Mouse (Mus musculus): ENCODE data around the gene Nfatc3.

Gene Nfatc3

GRCm38 (mm10) chr8:106056455-106056982 is 2.1 kb upstream of the Nfatc3 start:
- DNase-seq (ENCODE audit: low spot score in 2 of 2) = no peak

DNA sequence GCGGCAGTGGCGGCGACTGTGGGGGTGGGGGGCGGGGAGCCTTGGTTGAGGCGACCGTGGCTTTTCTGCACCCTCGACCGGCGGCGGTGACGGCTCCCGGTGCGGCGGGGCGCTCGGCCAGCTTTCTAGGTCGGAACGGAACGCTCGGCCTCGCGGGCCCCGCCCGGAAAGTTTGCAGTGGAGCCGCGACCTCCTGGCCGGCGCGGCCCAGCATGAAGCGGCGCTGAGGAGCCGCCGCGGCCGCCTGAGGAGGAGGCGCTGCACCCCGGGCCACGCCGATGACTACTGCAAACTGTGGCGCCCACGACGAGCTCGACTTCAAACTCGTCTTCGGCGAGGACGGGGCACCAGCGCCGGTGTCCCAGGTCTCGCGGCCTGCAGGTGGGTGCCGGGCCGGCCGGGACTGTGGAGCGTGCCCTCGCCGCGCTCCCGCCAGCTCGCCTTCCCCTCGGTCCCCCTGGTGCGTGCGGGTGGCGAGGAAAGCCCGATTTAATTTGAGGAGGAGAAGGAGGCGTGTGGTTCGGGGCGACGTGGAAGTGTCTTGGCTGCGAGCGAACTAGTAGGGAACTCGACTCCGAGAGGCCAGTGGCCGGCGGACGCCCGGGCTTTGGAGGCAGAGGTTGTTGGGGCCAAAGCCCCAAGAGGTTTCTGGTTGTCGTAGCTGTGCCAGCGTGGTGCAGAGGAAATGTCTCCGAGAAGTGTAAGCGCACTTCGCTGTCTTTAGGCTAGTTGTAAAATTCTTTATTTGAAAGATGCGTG is 1.2 kb downstream of the Nfatc3 start:
- peak in 1 of 2 experiments; percentile 34 for DNase-seq (ENCODE audit: low spot score in 2 of 2)

DNA sequence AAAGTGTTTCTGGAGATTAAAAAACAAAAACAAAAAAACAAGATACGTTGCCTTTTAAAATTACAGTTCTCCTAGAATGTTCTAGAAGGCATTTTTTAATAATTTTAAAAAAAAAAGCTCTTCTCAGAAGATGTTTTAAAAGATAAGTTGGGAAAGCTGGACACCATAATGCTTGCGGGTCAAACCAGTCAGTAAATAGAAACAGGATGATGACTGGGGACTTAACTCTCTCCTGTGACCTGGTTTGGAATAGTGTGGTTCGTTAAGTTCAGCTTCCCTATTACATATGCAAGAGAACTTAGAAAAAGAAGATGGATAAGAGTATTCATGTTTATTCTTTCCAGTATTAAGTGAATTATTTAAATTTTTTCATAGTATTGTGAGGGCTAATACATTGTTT is 1.9 kb downstream of the Nfatc3 start:
- no peak for DNase-seq (ENCODE audit: low spot score in 2 of 2)

DNA sequence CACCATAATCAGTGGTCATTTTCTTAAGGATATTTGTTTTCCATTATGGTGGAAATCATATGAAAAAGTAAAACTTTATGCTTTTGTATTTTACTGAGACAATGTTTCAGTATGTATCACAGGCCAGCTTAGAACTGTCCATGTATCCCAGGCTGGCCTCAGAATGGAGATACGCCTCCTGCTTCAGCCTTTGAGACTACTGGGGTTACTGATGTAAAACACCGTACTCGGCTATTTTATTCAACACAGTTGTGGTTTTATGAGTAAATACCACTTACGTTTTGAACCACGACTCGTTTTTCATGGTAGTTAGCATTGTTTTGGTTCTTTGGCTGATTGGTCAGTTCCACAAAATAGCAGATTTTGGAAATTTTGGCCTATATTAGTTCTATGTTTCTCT is 3.0 kb downstream of the Nfatc3 start:
- DNase-seq (ENCODE audit: low spot score in 2 of 2) = no peak

DNA sequence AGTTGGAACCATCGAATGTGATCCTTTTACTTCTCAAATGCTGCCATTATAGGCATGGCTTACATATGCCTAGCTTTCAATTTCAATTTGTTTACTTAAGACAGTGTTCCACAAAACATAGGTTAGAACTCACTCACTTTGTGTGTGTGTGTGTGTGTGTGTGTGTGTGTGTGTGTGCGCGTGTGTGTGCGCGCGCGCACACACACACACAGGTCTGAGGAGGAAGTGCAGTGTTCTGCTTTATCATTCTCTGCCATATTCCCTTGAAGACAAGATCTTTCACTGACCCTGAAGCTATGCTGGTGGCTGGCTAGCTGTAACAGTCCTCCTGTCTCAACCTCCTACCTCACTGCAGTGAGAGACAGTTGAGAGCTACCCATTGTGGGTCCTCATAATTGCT is 4.4 kb downstream of the Nfatc3 start:
- DNase-seq (ENCODE audit: low spot score in 2 of 2) = no peak

- no peak for DNase-seq (ENCODE audit: low spot score in 2 of 2)
Observed at GRCm38 (mm10) chr8:106066721-106067120, 8.1 kb downstream of the Nfatc3 start.

GRCm38 (mm10) chr8:106069565-106069964 is 10.9 kb downstream of the Nfatc3 start:
- DNase-seq (ENCODE audit: low spot score in 2 of 2) = no peak

GRCm38 (mm10) chr8:106072113-106072512 is 13.5 kb downstream of the Nfatc3 start:
- no peak for DNase-seq (ENCODE audit: low spot score in 2 of 2)

GRCm38 (mm10) chr8:106074236-106074635 is 15.6 kb downstream of the Nfatc3 start:
- DNase-seq (ENCODE audit: low spot score in 2 of 2) = no peak

DNA sequence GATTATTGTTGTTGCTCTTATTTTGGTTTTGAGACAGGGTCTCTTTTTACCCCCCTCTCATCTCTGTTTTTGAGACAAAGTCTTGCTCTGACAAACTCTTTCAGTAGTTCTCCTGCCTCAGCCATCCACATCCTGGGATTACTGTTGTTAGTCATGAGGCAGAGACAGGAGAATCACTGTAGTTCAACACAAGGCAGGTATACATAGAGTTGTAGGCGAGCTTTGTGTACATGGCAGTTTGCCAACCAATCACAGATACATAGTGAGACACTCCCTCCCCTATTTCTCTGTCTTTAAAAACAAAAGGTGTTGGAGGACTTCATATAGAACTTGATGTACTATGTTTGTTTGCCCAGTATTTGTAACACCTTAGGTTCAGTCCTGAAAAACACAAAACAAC is 16.0 kb downstream of the Nfatc3 start:
- no peak for DNase-seq (ENCODE audit: low spot score in 2 of 2)

DNA sequence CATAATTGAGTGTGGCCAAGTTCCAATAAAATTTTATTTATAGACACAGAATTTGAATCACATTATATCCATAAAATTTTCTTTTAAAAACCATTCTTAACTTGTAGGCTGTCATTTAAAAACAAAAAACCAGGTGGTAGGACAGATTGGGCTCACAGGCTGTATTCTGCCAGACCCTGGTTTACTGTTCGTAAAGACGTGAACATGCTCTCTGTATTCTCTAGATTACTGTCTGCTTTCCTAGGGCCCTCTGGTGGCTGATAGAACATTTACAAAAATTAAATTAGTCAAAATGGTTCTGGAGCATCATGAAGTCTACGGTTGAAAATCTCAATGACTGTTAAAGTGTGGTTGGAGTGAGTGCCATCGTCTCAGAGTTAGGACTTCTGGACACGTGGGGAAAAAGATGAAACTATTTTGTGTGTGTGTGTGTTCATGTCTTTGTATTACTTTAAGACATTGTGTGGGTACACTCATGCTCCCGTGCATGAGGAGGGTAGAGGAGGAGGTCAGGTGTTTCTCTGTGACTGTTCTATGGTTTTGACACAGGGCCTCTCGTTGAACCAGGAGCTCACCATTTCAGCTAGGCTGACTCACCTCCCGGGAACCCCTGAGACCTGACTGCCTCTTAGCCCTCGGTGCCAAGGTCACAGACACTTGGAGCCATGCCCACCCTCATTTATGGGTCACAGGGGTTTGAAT is 16.7 kb downstream of the Nfatc3 start:
- DNase-seq (ENCODE audit: low spot score in 2 of 2) = peak in 1 of 2 experiments; percentile 28

- no peak for DNase-seq (ENCODE audit: low spot score in 2 of 2)
Observed at GRCm38 (mm10) chr8:106075863-106076174, 17.2 kb downstream of the Nfatc3 start.

- no peak for DNase-seq (ENCODE audit: low spot score in 2 of 2)
Observed at GRCm38 (mm10) chr8:106076612-106077011, 18.0 kb downstream of the Nfatc3 start.

DNA sequence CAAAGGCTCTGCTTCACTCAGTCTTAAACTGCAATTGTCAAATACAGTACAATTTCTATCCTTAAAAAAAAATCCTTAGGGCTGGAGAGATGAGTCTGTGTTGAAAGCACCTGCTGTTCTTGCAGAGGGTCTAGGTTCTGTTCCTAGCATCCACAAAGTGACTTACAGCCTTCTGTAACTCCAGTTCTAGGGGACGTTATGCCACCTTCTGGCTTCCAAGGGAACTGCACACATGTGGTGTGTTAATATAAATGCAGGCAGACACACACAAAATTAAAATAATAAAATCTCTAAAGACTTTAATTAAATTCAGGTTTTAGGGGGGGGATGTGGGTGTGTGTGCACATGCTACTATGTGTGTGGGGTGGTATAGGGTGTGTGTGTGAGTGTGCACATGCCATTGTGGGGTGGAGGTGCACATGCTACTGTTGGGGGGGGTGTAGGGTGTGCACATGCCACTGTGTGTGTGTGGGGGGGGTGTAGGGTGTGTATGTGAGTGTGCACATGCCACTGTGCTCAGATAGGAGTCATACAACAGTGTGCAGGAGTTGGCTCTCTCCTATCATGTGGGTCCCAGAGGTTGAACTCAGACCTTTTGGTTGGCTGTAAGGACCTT is 18.9 kb downstream of the Nfatc3 start:
- no peak for DNase-seq (ENCODE audit: low spot score in 2 of 2)

- no peak for DNase-seq (ENCODE audit: low spot score in 2 of 2)
Observed at GRCm38 (mm10) chr8:106102321-106102720, 43.7 kb downstream of the Nfatc3 start.

DNA sequence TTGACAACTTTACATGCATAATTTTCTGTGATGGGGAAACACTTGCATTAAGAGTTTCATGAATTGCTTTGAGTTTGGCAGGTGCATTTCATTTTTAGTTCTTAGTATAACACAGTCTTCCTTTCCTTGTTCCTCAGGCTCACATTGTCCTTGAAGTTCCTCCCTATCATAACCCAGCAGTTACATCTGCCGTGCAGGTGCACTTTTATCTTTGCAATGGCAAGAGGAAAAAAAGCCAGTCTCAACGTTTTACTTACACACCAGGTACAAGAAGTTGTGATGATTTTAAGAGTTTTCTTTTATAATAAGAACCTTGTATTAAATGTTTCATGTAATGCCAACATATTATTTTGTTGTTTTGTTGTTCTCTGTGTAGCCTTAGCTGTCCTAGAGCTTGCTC is 45.2 kb downstream of the Nfatc3 start:
- DNase-seq (ENCODE audit: low spot score in 2 of 2) = no peak

DNA sequence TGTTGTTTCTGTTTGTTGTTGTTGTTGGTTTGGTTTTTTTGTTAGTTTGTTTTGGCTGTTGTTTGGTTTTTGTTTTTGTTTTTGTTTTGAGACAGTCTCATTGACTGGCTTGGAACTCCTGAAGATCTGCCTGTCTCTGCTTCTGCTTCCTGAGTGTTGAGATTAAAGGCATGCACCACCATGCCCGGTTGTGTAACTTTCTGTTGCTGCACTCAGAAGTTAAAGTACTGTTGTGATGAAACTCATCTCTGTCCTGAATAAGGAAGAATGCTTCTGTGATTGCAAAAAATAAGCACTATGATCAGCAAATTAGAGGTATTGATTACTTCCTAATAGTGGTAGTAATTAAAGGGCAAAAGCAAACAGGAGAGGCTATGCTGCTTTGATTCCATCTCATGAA is 47.6 kb downstream of the Nfatc3 start:
- DNase-seq (ENCODE audit: low spot score in 2 of 2) = no peak

DNA sequence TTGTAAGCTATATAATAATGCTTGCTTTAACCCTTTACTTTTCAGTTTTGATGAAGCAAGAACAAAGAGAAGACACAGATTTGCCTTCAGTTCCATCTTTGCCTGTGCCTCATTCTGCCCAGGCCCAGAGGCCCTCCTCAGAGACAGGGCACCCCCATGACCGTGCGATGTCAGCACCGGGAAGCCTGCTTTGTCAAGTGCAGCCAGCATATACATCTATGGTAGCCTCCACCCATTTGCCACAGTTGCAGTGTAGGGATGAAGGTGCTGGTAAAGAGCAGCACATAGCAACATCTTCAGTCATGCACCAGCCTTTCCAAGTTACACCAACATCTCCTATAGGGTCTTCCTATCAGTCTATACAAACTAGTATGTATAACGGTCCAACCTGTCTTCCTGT is 49.4 kb downstream of the Nfatc3 start:
- DNase-seq (ENCODE audit: low spot score in 2 of 2) = no peak

DNA sequence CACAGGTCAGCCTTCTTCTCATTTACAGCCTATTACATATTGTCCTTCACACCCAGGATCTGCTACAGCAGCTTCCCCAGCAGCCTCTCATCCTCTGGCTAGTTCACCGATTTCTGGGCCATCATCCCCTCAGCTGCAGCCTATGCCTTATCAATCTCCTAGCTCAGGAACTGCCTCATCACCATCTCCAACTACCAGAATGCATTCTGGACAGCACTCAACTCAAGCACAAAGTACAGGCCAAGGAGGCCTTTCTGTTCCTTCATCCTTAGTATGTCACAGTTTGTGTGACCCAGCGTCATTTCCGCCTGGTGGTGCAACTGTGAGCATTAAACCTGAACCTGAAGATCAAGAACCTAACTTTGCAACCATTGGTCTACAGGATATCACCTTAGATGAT is 50.1 kb downstream of the Nfatc3 start:
- no peak for DNase-seq (ENCODE audit: low spot score in 2 of 2)

- no peak for DNase-seq (ENCODE audit: low spot score in 2 of 2)
Observed at GRCm38 (mm10) chr8:106112041-106112440, 53.4 kb downstream of the Nfatc3 start.

DNA sequence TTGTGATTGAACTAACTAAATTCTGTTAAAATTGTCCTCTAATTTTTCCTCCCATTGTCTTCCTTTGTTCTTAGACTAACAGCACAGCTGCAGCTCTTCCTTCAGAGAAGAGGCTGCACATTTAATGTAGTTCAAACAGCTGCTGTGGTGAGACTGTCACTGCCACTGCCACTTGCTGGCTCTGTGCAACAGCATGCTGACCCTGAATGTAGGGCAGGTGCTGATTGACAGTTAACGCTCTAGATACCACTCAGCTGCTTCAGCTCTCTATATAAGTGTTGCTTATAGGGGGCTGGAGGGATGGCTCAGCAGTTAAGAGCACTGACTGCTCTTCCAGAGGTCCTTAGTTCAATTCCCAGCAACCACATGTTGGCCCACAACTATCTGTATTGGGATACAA is 53.9 kb downstream of the Nfatc3 start:
- DNase-seq (ENCODE audit: low spot score in 2 of 2) = no peak

- DNase-seq (ENCODE audit: low spot score in 2 of 2) = no peak
Observed at GRCm38 (mm10) chr8:106115897-106116296, 57.3 kb downstream of the Nfatc3 start.

DNA sequence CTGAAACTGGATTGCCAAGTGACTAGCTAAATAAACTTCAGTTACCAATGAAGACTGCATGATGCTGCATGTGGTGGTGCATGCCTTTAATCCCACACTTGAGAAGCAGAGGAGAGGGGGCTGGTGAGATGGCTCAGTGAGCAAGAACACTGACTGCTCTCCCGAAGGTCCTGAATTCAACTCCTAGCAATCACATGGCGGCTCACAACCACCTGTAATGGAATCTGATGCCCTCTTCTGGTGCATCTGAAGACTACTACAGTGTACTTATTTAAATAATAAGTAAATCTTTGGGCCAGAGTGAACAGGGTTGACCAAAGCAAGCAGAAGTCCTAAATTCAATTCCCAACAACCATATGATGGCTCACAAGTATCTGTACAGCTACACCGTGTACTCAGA is 64.8 kb downstream of the Nfatc3 start:
- DNase-seq (ENCODE audit: low spot score in 2 of 2) = no peak
